Comparison of ENCODE assay signal across 38 mouse cellular contexts in the genomic region with DNA sequence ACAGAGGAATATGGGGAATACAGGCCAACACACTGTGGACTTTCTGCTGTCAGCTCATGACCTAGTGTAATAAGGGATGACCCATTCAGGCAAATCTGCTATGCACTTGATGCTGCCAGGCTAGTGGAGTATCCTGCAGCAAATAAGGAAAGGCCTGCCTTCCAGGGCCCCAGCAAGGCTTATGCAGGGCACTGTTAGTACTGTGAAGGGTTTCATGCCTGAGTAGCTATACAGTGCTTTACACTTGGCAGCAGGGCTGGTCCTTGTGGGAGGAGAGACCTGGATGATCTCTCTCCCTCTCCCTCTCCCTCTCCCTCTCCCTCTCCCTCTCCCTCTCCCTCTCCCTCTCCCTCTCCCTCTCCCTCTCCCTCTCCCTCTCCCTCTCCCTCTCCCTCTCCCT. TPM values are rescaled to one million over a fixed set of nuclear protein-coding genes. Genes with fewer than 3 reads are reported as not detected.
"Had no signal": no experiment of that assay in that cellular context is flagged by ENCODE, and none has a peak within 500 bp of the region (broad histone marks: within the 10 kb centered on the region; RNA-seq: fewer than 3 reads in every experiment).

No protein-coding gene starts in this region.

- H3K9ac ChIP-seq: limb, embryonic 12.5 days; limb, embryonic 13.5 days; limb, embryonic 15.5 days; liver, embryonic 12.5 days; liver, embryonic 13.5 days; liver, embryonic 14.5 days; liver, embryonic 15.5 days; liver, postnatal 0 days; lung, embryonic 14.5 days; lung, embryonic 15.5 days; midbrain, embryonic 12.5 days; midbrain, embryonic 13.5 days; midbrain, embryonic 15.5 days; neural tube, embryonic 12.5 days had no signal

- H3K9me3 ChIP-seq: limb, embryonic 10.5 days; limb, embryonic 12.5 days; limb, embryonic 13.5 days; limb, embryonic 15.5 days; liver, embryonic 12.5 days; liver, embryonic 13.5 days; liver, embryonic 15.5 days; lung, embryonic 15.5 days; midbrain, embryonic 10.5 days; midbrain, embryonic 12.5 days; midbrain, embryonic 13.5 days; midbrain, embryonic 15.5 days; neural tube, embryonic 12.5 days had no signal

- H3K4me3 ChIP-seq: limb, embryonic 10.5 days; limb, embryonic 12.5 days; limb, embryonic 13.5 days; limb, embryonic 15.5 days; liver, embryonic 12.5 days; liver, embryonic 13.5 days; liver, embryonic 15.5 days; lung, embryonic 15.5 days; megakaryocyte, embryonic 14.5 days; midbrain, embryonic 10.5 days; midbrain, embryonic 12.5 days; midbrain, embryonic 13.5 days; midbrain, embryonic 15.5 days; myocyte; neural tube, embryonic 12.5 days had no signal

- H3K27ac ChIP-seq: limb, embryonic 10.5 days; limb, embryonic 12.5 days; limb, embryonic 13.5 days; limb, embryonic 15.5 days; liver, embryonic 12.5 days; liver, embryonic 13.5 days; liver, embryonic 14.5 days; liver, embryonic 15.5 days; lung, embryonic 15.5 days; macrophage; midbrain, embryonic 10.5 days; midbrain, embryonic 12.5 days; midbrain, embryonic 13.5 days; midbrain, embryonic 15.5 days; neural tube, embryonic 12.5 days had no signal

- DNase-seq: left cerebral cortex, postnatal 4 days; liver; liver, embryonic 13.5 days; liver, postnatal 0 days; lung, adult 18-20 months; lung, adult 2 months; lung, embryonic 14.5 days; lung, postnatal 10 days; lung, postnatal 14 days; lung, postnatal 36 days; lung, postnatal 4 days; midbrain, embryonic 14.5 days had no signal

- H3K36me3 ChIP-seq: limb, embryonic 10.5 days; limb, embryonic 12.5 days; limb, embryonic 13.5 days; limb, embryonic 15.5 days; liver, embryonic 12.5 days; liver, embryonic 13.5 days; liver, embryonic 15.5 days; lung, embryonic 15.5 days; midbrain, embryonic 10.5 days; midbrain, embryonic 12.5 days; midbrain, embryonic 13.5 days; midbrain, embryonic 15.5 days; neural tube, embryonic 12.5 days had no signal

- H3K27me3 ChIP-seq: limb, embryonic 12.5 days; limb, embryonic 13.5 days; limb, embryonic 15.5 days; liver, embryonic 12.5 days; liver, embryonic 13.5 days; liver, embryonic 15.5 days; lung, embryonic 15.5 days; midbrain, embryonic 12.5 days; midbrain, embryonic 13.5 days; midbrain, embryonic 15.5 days; neural tube, embryonic 12.5 days had no signal

- H3K4me1 ChIP-seq: limb, embryonic 10.5 days; limb, embryonic 12.5 days; limb, embryonic 13.5 days; limb, embryonic 15.5 days; liver, embryonic 12.5 days; liver, embryonic 13.5 days; liver, embryonic 15.5 days; lung, embryonic 15.5 days; megakaryocyte, embryonic 14.5 days; midbrain, embryonic 10.5 days; midbrain, embryonic 12.5 days; midbrain, embryonic 13.5 days; midbrain, embryonic 15.5 days; neural tube, embryonic 12.5 days had no signal

- H3K4me2 ChIP-seq: limb, embryonic 12.5 days; limb, embryonic 13.5 days; limb, embryonic 15.5 days; liver, embryonic 11.5 days; liver, embryonic 12.5 days; liver, embryonic 13.5 days; liver, embryonic 15.5 days; lung, embryonic 14.5 days; lung, embryonic 15.5 days; midbrain, embryonic 11.5 days; midbrain, embryonic 12.5 days; midbrain, embryonic 13.5 days; midbrain, embryonic 15.5 days; neural tube, embryonic 12.5 days had no signal

- ATAC-seq: liver, embryonic 12.5 days; liver, postnatal 0 days; lung, postnatal 0 days; midbrain, embryonic 13.5 days; midbrain, embryonic 15.5 days; midbrain, embryonic 16.5 days had no signal

RNA-seq across cellular contexts. Expression of gene Efcab8, which starts 13.6 kb away (rescaled TPM):
- polyA plus RNA-seq: limb, embryonic 11.5 days; limb, embryonic 15.5 days; liver, adult 2 months; liver, embryonic 13.5 days; liver, embryonic 16.5 days; lung, embryonic 14.5 days; lung, embryonic 15.5 days; lung, embryonic 16.5 days; lung, postnatal 0 days; macrophage; midbrain, embryonic 10.5 days; midbrain, embryonic 11.5 days; midbrain, embryonic 12.5 days; midbrain, embryonic 13.5 days; midbrain, embryonic 14.5 days; midbrain, embryonic 16.5 days; midbrain, postnatal 0 days; neural tube, embryonic 11.5 days; neural tube, embryonic 12.5 days had no signal
